Mouse (Mus musculus): ENCODE measurements around the gene 4922502D21Rik. TPM values are rescaled to one million over a fixed set of nuclear protein-coding genes. Genes with fewer than 3 reads are reported as not detected.
"Not testable (repeated sequence)": the region's sequence is repeated elsewhere in the genome, so short reads cannot be mapped to it uniquely, and the experiment has no call there.

4922502D21Rik gene
- total RNA-seq (2017) = not detected in 2 replicates

GRCm38 (mm10) chr6:129331610-129332009 lies at the start of gene 4922502D21Rik:
4922502D21Rik (minus strand) TSS chr6:129331796.
- ATAC-seq (replicated peaks in 1 of 2; ENCODE audit: insufficient read depth in 1 of 2, low FRiP score in 2 of 2, low TSS enrichment in 1 of 2, low read depth in 1 of 2, poor library complexity in 2 of 2, severe bottlenecking in 2 of 2) = no peak

- ATAC-seq (replicated peaks in 1 of 2; ENCODE audit: insufficient read depth in 1 of 2, low FRiP score in 2 of 2, low TSS enrichment in 1 of 2, low read depth in 1 of 2, poor library complexity in 2 of 2, severe bottlenecking in 2 of 2) = no peak
Observed at GRCm38 (mm10) chr6:129380454-129380853, 48.9 kb upstream of the 4922502D21Rik start.

- ATAC-seq (replicated peaks in 1 of 2; ENCODE audit: insufficient read depth in 1 of 2, low FRiP score in 2 of 2, low TSS enrichment in 1 of 2, low read depth in 1 of 2, poor library complexity in 2 of 2, severe bottlenecking in 2 of 2) = peak; percentile 83 to 94
Observed at GRCm38 (mm10) chr6:129374937-129375471, 43.4 kb upstream of the 4922502D21Rik start.

- 0 out of 4 replicates have a peak, but pooled peaks of 1 of the 2 experiments have one; percentile 23 for ATAC-seq (replicated peaks in 1 of 2; ENCODE audit: insufficient read depth in 1 of 2, low FRiP score in 2 of 2, low TSS enrichment in 1 of 2, low read depth in 1 of 2, poor library complexity in 2 of 2, severe bottlenecking in 2 of 2)
Observed at GRCm38 (mm10) chr6:129369374-129370132, 38.0 kb upstream of the 4922502D21Rik start.

- peak; percentile 82 to 83 for ATAC-seq (replicated peaks in 1 of 2; ENCODE audit: insufficient read depth in 1 of 2, low FRiP score in 2 of 2, low TSS enrichment in 1 of 2, low read depth in 1 of 2, poor library complexity in 2 of 2, severe bottlenecking in 2 of 2)
Observed at GRCm38 (mm10) chr6:129365959-129366359, 34.4 kb upstream of the 4922502D21Rik start.

- no peak for ATAC-seq (replicated peaks in 1 of 2; ENCODE audit: insufficient read depth in 1 of 2, low FRiP score in 2 of 2, low TSS enrichment in 1 of 2, low read depth in 1 of 2, poor library complexity in 2 of 2, severe bottlenecking in 2 of 2)
Observed at GRCm38 (mm10) chr6:129363942-129364341, 32.3 kb upstream of the 4922502D21Rik start.

- no peak for ATAC-seq (replicated peaks in 1 of 2; ENCODE audit: insufficient read depth in 1 of 2, low FRiP score in 2 of 2, low TSS enrichment in 1 of 2, low read depth in 1 of 2, poor library complexity in 2 of 2, severe bottlenecking in 2 of 2)
Observed at GRCm38 (mm10) chr6:129359515-129359914, 27.9 kb upstream of the 4922502D21Rik start.

- peak in 1 of 2 experiments; percentile 64; a peak in 1 of 4 replicates for ATAC-seq (replicated peaks in 1 of 2; ENCODE audit: insufficient read depth in 1 of 2, low FRiP score in 2 of 2, low TSS enrichment in 1 of 2, low read depth in 1 of 2, poor library complexity in 2 of 2, severe bottlenecking in 2 of 2)
Observed at GRCm38 (mm10) chr6:129356430-129356829, 24.8 kb upstream of the 4922502D21Rik start.

GRCm38 (mm10) chr6:129355774-129356173 lies 24.2 kb upstream of the 4922502D21Rik start:
- peak; percentile 67 to 72; a peak in 1 of 4 replicates for ATAC-seq (replicated peaks in 1 of 2; ENCODE audit: insufficient read depth in 1 of 2, low FRiP score in 2 of 2, low TSS enrichment in 1 of 2, low read depth in 1 of 2, poor library complexity in 2 of 2, severe bottlenecking in 2 of 2)

- no peak for ATAC-seq (replicated peaks in 1 of 2; ENCODE audit: insufficient read depth in 1 of 2, low FRiP score in 2 of 2, low TSS enrichment in 1 of 2, low read depth in 1 of 2, poor library complexity in 2 of 2, severe bottlenecking in 2 of 2)
Observed at GRCm38 (mm10) chr6:129351091-129351490, 19.5 kb upstream of the 4922502D21Rik start.

GRCm38 (mm10) chr6:129349524-129350352 lies 18.1 kb upstream of the 4922502D21Rik start:
- ATAC-seq (replicated peaks in 1 of 2; ENCODE audit: insufficient read depth in 1 of 2, low FRiP score in 2 of 2, low TSS enrichment in 1 of 2, low read depth in 1 of 2, poor library complexity in 2 of 2, severe bottlenecking in 2 of 2) = peak; percentile 89 to 90

GRCm38 (mm10) chr6:129344408-129344807 lies 12.8 kb upstream of the 4922502D21Rik start:
- peak; percentile 37 to 45; a peak in 2 of 4 replicates for ATAC-seq (replicated peaks in 1 of 2; ENCODE audit: insufficient read depth in 1 of 2, low FRiP score in 2 of 2, low TSS enrichment in 1 of 2, low read depth in 1 of 2, poor library complexity in 2 of 2, severe bottlenecking in 2 of 2)

- ATAC-seq (replicated peaks in 1 of 2; ENCODE audit: insufficient read depth in 1 of 2, low FRiP score in 2 of 2, low TSS enrichment in 1 of 2, low read depth in 1 of 2, poor library complexity in 2 of 2, severe bottlenecking in 2 of 2) = not testable (repeated sequence)
Observed at GRCm38 (mm10) chr6:129342391-129342790, 10.8 kb upstream of the 4922502D21Rik start, which contains the start of gene Clec12a. Clec12a (plus strand) TSS chr6:129342691.

- ATAC-seq (replicated peaks in 1 of 2; ENCODE audit: insufficient read depth in 1 of 2, low FRiP score in 2 of 2, low TSS enrichment in 1 of 2, low read depth in 1 of 2, poor library complexity in 2 of 2, severe bottlenecking in 2 of 2) = peak in 1 of 2 experiments; percentile 23; a peak in 1 of 4 replicates
Observed at GRCm38 (mm10) chr6:129337751-129338150, 6.2 kb upstream of the 4922502D21Rik start.

- peak; percentile 99 for ATAC-seq (replicated peaks in 1 of 2; ENCODE audit: insufficient read depth in 1 of 2, low FRiP score in 2 of 2, low TSS enrichment in 1 of 2, low read depth in 1 of 2, poor library complexity in 2 of 2, severe bottlenecking in 2 of 2)
Observed at GRCm38 (mm10) chr6:129333674-129334078, 2.1 kb upstream of the 4922502D21Rik start.

GRCm38 (mm10) chr6:129326568-129327150 lies 4.9 kb downstream of the 4922502D21Rik start:
- peak in 1 of 2 experiments; percentile 43; a peak in 1 of 4 replicates for ATAC-seq (replicated peaks in 1 of 2; ENCODE audit: insufficient read depth in 1 of 2, low FRiP score in 2 of 2, low TSS enrichment in 1 of 2, low read depth in 1 of 2, poor library complexity in 2 of 2, severe bottlenecking in 2 of 2)

- peak; percentile 77 to 86 for ATAC-seq (replicated peaks in 1 of 2; ENCODE audit: insufficient read depth in 1 of 2, low FRiP score in 2 of 2, low TSS enrichment in 1 of 2, low read depth in 1 of 2, poor library complexity in 2 of 2, severe bottlenecking in 2 of 2)
Observed at GRCm38 (mm10) chr6:129326016-129326415, 5.6 kb downstream of the 4922502D21Rik start.

Measured in hematopoietic stem cell, adult 5-6 weeks (primary cell).